Mouse (Mus musculus) MEL (cell line): ENCODE results near the gene Anapc15. TPM values are rescaled to one million over a fixed set of nuclear protein-coding genes. Genes with fewer than 3 reads are reported as not detected.

Experiments
- DNase-seq: peaks from one replicate; pipeline ENCODE4 v3.0.0; 2011; ENCODE audit warnings: low read depth, low spot score
- H3K27ac ChIP-seq: 2 replicates; pipeline ENCODE4 v1.5.1; 2012; ENCODE audit warnings: low read depth, mild to moderate bottlenecking, control low read depth, low read length, moderate library complexity; ENCODE audit not compliant: control insufficient read depth
- H3K27me3 ChIP-seq, 2 experiments: fragments of 150-350 bp in 1 of 2; sonication (generic) in 1 of 2; 2 replicates each; pipeline ENCODE4 v1.6.1; 2012; ENCODE audit warnings: low read length in 2 of 2, mild to moderate bottlenecking in 2 of 2, improper control_type of control experiment in 1 of 2, moderate library complexity in 1 of 2; ENCODE audit not compliant: insufficient read depth in 2 of 2, control insufficient read depth in 1 of 2
- H3K36me3 ChIP-seq, 2 experiments: 2 replicates each; pipeline ENCODE4 v1.6.1; 2012 to 2014; ENCODE audit warnings: low read length in 2 of 2, improper control_type of control experiment in 1 of 2, inconsistent platforms in 1 of 2, mild to moderate bottlenecking in 1 of 2; ENCODE audit not compliant: insufficient read depth in 2 of 2, control insufficient read depth in 1 of 2
- H3K4me1 ChIP-seq, 2 experiments: fragments of 150-350 bp in 1 of 2; sonication (generic) in 1 of 2; 2 replicates each; pipeline ENCODE4 v1.6.1; 2012; ENCODE audit warnings: low read length in 2 of 2, improper control_type of control experiment in 1 of 2, mild to moderate bottlenecking in 1 of 2; ENCODE audit not compliant: insufficient read depth in 2 of 2, control insufficient read depth in 1 of 2
- H3K4me3 ChIP-seq, 2 experiments: fragments of 150-350 bp in 1 of 2; sonication (generic) in 1 of 2; 2 replicates each; pipeline ENCODE4 v1.5.1; 2012; ENCODE audit warnings: low read depth in 2 of 2, low read length in 2 of 2, mild to moderate bottlenecking in 2 of 2, moderate library complexity in 2 of 2, control low read depth in 1 of 2, improper control_type of control experiment in 1 of 2; ENCODE audit not compliant: control insufficient read depth in 1 of 2, insufficient read depth in 1 of 2
- H3K79me2 ChIP-seq: 2 replicates; pipeline ENCODE4 v1.6.1; 2012; ENCODE audit warnings: mild to moderate bottlenecking, low read length, moderate library complexity; ENCODE audit not compliant: control insufficient read depth, poor library complexity, insufficient read depth
- H3K9ac ChIP-seq: 2 replicates; pipeline ENCODE4 v1.6.1; 2012; ENCODE audit warnings: low read depth, mild to moderate bottlenecking, control low read depth, low read length, moderate library complexity; ENCODE audit not compliant: control insufficient read depth, poor library complexity, severe bottlenecking
- H3K9me3 ChIP-seq: fragments of 150-350 bp; sonication (generic); replicated peaks from 2 replicates; pipeline ENCODE4 v1.6.1; 2012; ENCODE audit warnings: mild to moderate bottlenecking, low read length, improper control_type of control experiment, moderate library complexity; ENCODE audit not compliant: insufficient read depth
- BHLHE40 ChIP-seq: IDR thresholded peaks from 2 replicates; pipeline ENCODE4 v1.6.1; 2012; ENCODE audit warnings: low read depth, mild to moderate bottlenecking, inconsistent platforms, low read length, improper control_type of control experiment, borderline replicate concordance
- CHD1 ChIP-seq: IDR thresholded peaks from 2 replicates; pipeline ENCODE4 v1.6.1; 2012; ENCODE audit warnings: low read depth, mild to moderate bottlenecking, inconsistent platforms, low read length, improper control_type of control experiment
- CHD2 ChIP-seq: IDR thresholded peaks from 2 replicates; pipeline ENCODE4 v1.6.1; 2011; ENCODE audit warnings: low read length, improper control_type of control experiment
- CTCF ChIP-seq, 3 experiments: IDR thresholded peaks in 2 of 3; conservative IDR thresholded peaks in 1 of 3; 2 replicates each; pipeline ENCODE4 v1.5.1; 2011 to 2012; ENCODE audit warnings: low read length in 3 of 3, low read depth in 2 of 3, mild to moderate bottlenecking in 2 of 3, improper control_type of control experiment in 1 of 3, inconsistent platforms in 1 of 3, mixed read lengths in 1 of 3, moderate library complexity in 1 of 3; ENCODE audit not compliant: control insufficient read depth in 1 of 3, insufficient read depth in 1 of 3, poor library complexity in 1 of 3, severe bottlenecking in 1 of 3
- E2F4 ChIP-seq: IDR thresholded peaks from 2 replicates; pipeline ENCODE4 v1.6.1; 2011; ENCODE audit warnings: low read depth, low read length, improper control_type of control experiment, borderline replicate concordance
- ELF1 ChIP-seq: IDR thresholded peaks from 2 replicates; pipeline ENCODE4 v1.6.1; 2014; ENCODE audit warnings: low read depth, mild to moderate bottlenecking, inconsistent platforms, low read length, improper control_type of control experiment, moderate library complexity
- EP300 ChIP-seq, 2 experiments: IDR thresholded peaks; 2 replicates each; pipeline ENCODE4 v1.6.1; 2011; ENCODE audit warnings: improper control_type of control experiment in 2 of 2, low read length in 2 of 2, low read depth in 1 of 2, mild to moderate bottlenecking in 1 of 2
- ETS1 ChIP-seq: IDR thresholded peaks from 2 replicates; pipeline ENCODE4 v1.6.1; 2012; ENCODE audit warnings: low read depth, mild to moderate bottlenecking, inconsistent platforms, low read length, improper control_type of control experiment, moderate library complexity
- GABPA ChIP-seq: IDR thresholded peaks from 2 replicates; pipeline ENCODE4 v1.6.1; 2012; ENCODE audit warnings: low read depth, mild to moderate bottlenecking, inconsistent platforms, low read length, improper control_type of control experiment, moderate library complexity
- GATA1 ChIP-seq: IDR thresholded peaks from 2 replicates; pipeline ENCODE4 v1.6.1; 2011; ENCODE audit warnings: low read depth, low read length, improper control_type of control experiment
- HCFC1 ChIP-seq: IDR thresholded peaks from 2 replicates; pipeline ENCODE4 v1.6.1; 2012; ENCODE audit warnings: low read depth, mild to moderate bottlenecking, inconsistent platforms, low read length, improper control_type of control experiment, moderate library complexity
- JUND ChIP-seq: IDR thresholded peaks from 2 replicates; pipeline ENCODE4 v1.6.1; 2011; ENCODE audit warnings: low read depth, mild to moderate bottlenecking, improper control_type of control experiment, low read length
- KAT2A ChIP-seq: conservative IDR thresholded peaks from 2 replicates; pipeline ENCODE4 v1.6.1; 2012; ENCODE audit warnings: low read depth, low read length, improper control_type of control experiment, inconsistent platforms
- MAFK ChIP-seq: IDR thresholded peaks from 2 replicates; pipeline ENCODE4 v1.6.1; 2011; ENCODE audit warnings: low read depth, mild to moderate bottlenecking, low read length, improper control_type of control experiment, borderline replicate concordance
- MAX ChIP-seq: IDR thresholded peaks from 2 replicates; pipeline ENCODE4 v1.6.1; 2011; ENCODE audit warnings: low read length, improper control_type of control experiment
- MAZ ChIP-seq: IDR thresholded peaks from 2 replicates; pipeline ENCODE4 v1.6.1; 2012; ENCODE audit warnings: low read depth, mild to moderate bottlenecking, inconsistent platforms, low read length, improper control_type of control experiment
- MYB ChIP-seq: IDR thresholded peaks from 2 replicates; pipeline ENCODE4 v1.6.1; 2011; ENCODE audit warnings: mild to moderate bottlenecking, low read depth, low read length, improper control_type of control experiment
- NRF1 ChIP-seq: IDR thresholded peaks from 2 replicates; pipeline ENCODE4 v1.6.1; 2014; ENCODE audit warnings: low read depth, mild to moderate bottlenecking, inconsistent platforms, low read length, improper control_type of control experiment, moderate library complexity; ENCODE audit not compliant: poor library complexity, insufficient read depth, severe bottlenecking
- POLR2A ChIP-seq, 2 experiments: IDR thresholded peaks; 2 replicates each; pipeline ENCODE4 v1.6.1; 2011 to 2012; ENCODE audit warnings: low read length in 2 of 2, mild to moderate bottlenecking in 2 of 2, control low read depth in 1 of 2, improper control_type of control experiment in 1 of 2, low read depth in 1 of 2, moderate library complexity in 1 of 2; ENCODE audit not compliant: control insufficient read depth in 1 of 2, insufficient read depth in 1 of 2, poor library complexity in 1 of 2
- POLR2AphosphoS2 ChIP-seq: IDR thresholded peaks from 2 replicates; pipeline ENCODE4 v1.6.1; 2011; ENCODE audit warnings: low read length, improper control_type of control experiment
- POLR2AphosphoS5 ChIP-seq: IDR thresholded peaks from 2 replicates; pipeline ENCODE4 v1.6.1; 2012; ENCODE audit warnings: low read depth, borderline replicate concordance, mild to moderate bottlenecking, inconsistent platforms, low read length, moderate library complexity, mixed read lengths
- SIN3A ChIP-seq: IDR thresholded peaks from 2 replicates; pipeline ENCODE4 v1.6.1; 2012; ENCODE audit warnings: low read length, improper control_type of control experiment, inconsistent platforms
- TAL1 ChIP-seq: IDR thresholded peaks from 2 replicates; pipeline ENCODE4 v1.6.1; 2012; ENCODE audit warnings: mild to moderate bottlenecking, inconsistent platforms, low read length, moderate library complexity, mixed read lengths
- TCF12 ChIP-seq: IDR thresholded peaks from 2 replicates; pipeline ENCODE4 v1.6.1; 2014; ENCODE audit warnings: low read depth, mild to moderate bottlenecking, inconsistent platforms, low read length, improper control_type of control experiment, moderate library complexity
- UBTF ChIP-seq: IDR thresholded peaks from 2 replicates; pipeline ENCODE4 v1.6.1; 2012; ENCODE audit warnings: low read depth, mild to moderate bottlenecking, inconsistent platforms, low read length, improper control_type of control experiment, moderate library complexity, borderline replicate concordance; ENCODE audit not compliant: insufficient read depth
- USF1 ChIP-seq: IDR thresholded peaks from 2 replicates; pipeline ENCODE4 v1.6.1; 2014; ENCODE audit warnings: low read depth, mild to moderate bottlenecking, inconsistent platforms, low read length, improper control_type of control experiment, moderate library complexity
- USF2 ChIP-seq, 2 experiments: IDR thresholded peaks; 2 replicates each; pipeline ENCODE4 v1.6.1; 2011 to 2012; ENCODE audit warnings: improper control_type of control experiment in 2 of 2, low read length in 2 of 2, borderline replicate concordance in 1 of 2, inconsistent platforms in 1 of 2, low read depth in 1 of 2, mild to moderate bottlenecking in 1 of 2; ENCODE audit not compliant: insufficient read depth in 1 of 2
- ZMIZ1 ChIP-seq: IDR thresholded peaks from 2 replicates; pipeline ENCODE4 v1.6.1; 2012; ENCODE audit warnings: low read depth, mild to moderate bottlenecking, inconsistent platforms, low read length, improper control_type of control experiment, moderate library complexity
- ZNF384 ChIP-seq: IDR thresholded peaks from 2 replicates; pipeline ENCODE4 v1.6.1; 2012; ENCODE audit warnings: low read depth, mild to moderate bottlenecking, inconsistent platforms, low read length, improper control_type of control experiment
- polyA plus RNA-seq, 2 experiments: library from polyadenylated mRNA; stranded (reverse) in 1 of 2; unstranded in 1 of 2; fragments of >175 nt in 1 of 2; fragments of >200 nt in 1 of 2; gene quantifications; 2 replicates each; pipeline versions ENCODE4 v1.2.1 to v1.2.4; 2012; ENCODE audit warnings: low replicate concordance in 2 of 2, low read depth in 1 of 2; ENCODE audit not compliant: insufficient read length in 2 of 2, insufficient read depth in 1 of 2, missing spikeins in 1 of 2
- total RNA-seq: library from RNA; depleted of rRNA; stranded (reverse); fragments of 300-350 nt; gene quantifications from 2 replicates; pipeline ENCODE4 v1.2.3, GENCODE M21; 2012

The Anapc15 gene
- total and polyA plus RNA-seq, 3 experiments: 68.7 to 103 TPM; not detected in 1

GRCm38 (mm10) chr7:101869163-101869500, 5.6 kb downstream of the Anapc15 start:
- H3K27me3 ChIP-seq: no peaks in the 10 kb centered on the region; a peak in 1 of 4 replicates
- H3K36me3 ChIP-seq: no peaks in the 10 kb centered on the region
- no peaks in the 10 kb centered on the region for H3K9me3 ChIP-seq
- H3K79me2 ChIP-seq: no peaks in the 10 kb centered on the region
- no peak for DNase-seq
- no peak overlapping the region for H3K9ac ChIP-seq
- H3K4me1 ChIP-seq: no peaks in the 10 kb centered on the region
- H3K4me3 ChIP-seq: no peak overlapping the region
- TF ChIP-seq SIN3A: no peak
- no peak for TF ChIP-seq ETS1
- TF ChIP-seq GABPA: no peak
- no peak for TF ChIP-seq CHD2
- no peak for TF ChIP-seq USF1
- TF ChIP-seq EP300 (IDR thresholded peaks at IDR 0.05; ENCODE audit: low read depth in 1 of 2, low read length in 2 of 2): no peak
- TF ChIP-seq ELF1: no peak
- TF ChIP-seq POLR2A (IDR thresholded peaks at IDR 0.05; ENCODE audit: control insufficient read depth in 1 of 2, insufficient read depth in 1 of 2, low read depth in 1 of 2, low read length in 2 of 2, poor library complexity in 1 of 2): no peak
- no peak for TF ChIP-seq NRF1
- no peak for TF ChIP-seq USF2 (IDR thresholded peaks at IDR 0.05; ENCODE audit: borderline replicate concordance in 1 of 2, insufficient read depth in 1 of 2, low read depth in 1 of 2, low read length in 2 of 2)
- no peak for TF ChIP-seq TCF12
- no peak for TF ChIP-seq MAZ
- no peak for TF ChIP-seq KAT2A
- TF ChIP-seq TAL1: no peak
- no peak for TF ChIP-seq BHLHE40
- TF ChIP-seq UBTF: no peak
- TF ChIP-seq E2F4: no peak
- H3K27ac ChIP-seq: no peak overlapping the region

- no peak within 1 kb of the TSS for H3K4me3 ChIP-seq
- TF ChIP-seq E2F4: no peak
- no peak for TF ChIP-seq TAL1
- TF ChIP-seq KAT2A: no peak
- TF ChIP-seq EP300 (IDR thresholded peaks at IDR 0.05; ENCODE audit: low read depth in 1 of 2, low read length in 2 of 2): no peak
- no peak for TF ChIP-seq NRF1
- TF ChIP-seq SIN3A: no peak
- TF ChIP-seq POLR2AphosphoS5: no peak
- no peak for TF ChIP-seq ZMIZ1
- TF ChIP-seq ETS1: no peak
- TF ChIP-seq JUND: no peak
- TF ChIP-seq ZNF384: no peak
- no peak for TF ChIP-seq CHD1
- TF ChIP-seq MAX: no peak
- no peak for TF ChIP-seq POLR2AphosphoS2
- no peak for TF ChIP-seq HCFC1
- TF ChIP-seq MYB: no peak
- no peak for TF ChIP-seq GATA1
- no peak for TF ChIP-seq MAFK
- no peak for TF ChIP-seq CTCF (IDR thresholded peaks at IDR 0.05 in 2 of 3, conservative IDR thresholded peaks at IDR 0.05 in 1 of 3; ENCODE audit: control insufficient read depth in 1 of 3, insufficient read depth in 1 of 3, low read depth in 2 of 3, low read length in 3 of 3, poor library complexity in 1 of 3, severe bottlenecking in 1 of 3)
- no peak within 1 kb of the TSS for H3K27ac ChIP-seq
- H3K79me2 ChIP-seq: no peaks in the 10 kb centered on the region
- no peaks in the 10 kb centered on the region for H3K4me1 ChIP-seq
- no peaks in the 10 kb centered on the region for H3K9me3 ChIP-seq
- H3K9ac ChIP-seq: no peak within 1 kb of the TSS
- no peaks in the 10 kb centered on the region; a peak in 2 of 4 replicates for H3K27me3 ChIP-seq
- no peak for DNase-seq
- H3K36me3 ChIP-seq: no peaks in the 10 kb centered on the region
Observed at GRCm38 (mm10) chr7:101870629-101871028, 7.1 kb downstream of the Anapc15 start, which contains the start of gene Folr1. TSS of gene Folr1 (minus strand) at chr7:101870788.
